ENCODE assay signal across 8 mouse cellular contexts in genomic region chr7:99537183-99537756, GRCm38 (mm10). TPM values are rescaled to one million over a fixed set of nuclear protein-coding genes. Genes with fewer than 3 reads are reported as not detected.
DNase-seq lines count a peak whose midpoint lies in the region; ATAC-seq and TF ChIP-seq lines count a peak whose summit lies in the region.

No protein-coding gene starts in this region.

- peak overlapping the region; percentile 73 for H3K4me3 ChIP-seq in heart, embryonic 11.5 days (ENCODE audit: low read depth, low read length)
- no peak overlapping the region; a peak in 1 of 4 replicates for H3K4me3 ChIP-seq in MEL (ENCODE audit: control insufficient read depth in 1 of 2, insufficient read depth in 1 of 2, low read depth in 2 of 2, low read length in 2 of 2)
- no peak overlapping the region for H3K4me3 ChIP-seq in heart, postnatal 0 days (ENCODE audit: low read depth, low read length)
- H3K4me3 ChIP-seq in liver, postnatal 0 days (ENCODE audit: low read depth, low read length) = peak overlapping the region; percentile 77

- H3K36me3 ChIP-seq in heart, embryonic 11.5 days (ENCODE audit: control insufficient read depth, insufficient read depth, low read length) = no peaks in the 10 kb centered on the region
- H3K36me3 ChIP-seq in MEL (ENCODE audit: control insufficient read depth in 1 of 2, insufficient read depth in 2 of 2, low read length in 2 of 2) = peaks cover 0 to 41% of the 10 kb centered on the region in 2 experiments; a peak in 2 of 4 replicates
- H3K36me3 ChIP-seq in heart, postnatal 0 days (replicated peaks; ENCODE audit: control insufficient read depth, insufficient read depth, low read length) = no peaks in the 10 kb centered on the region
- H3K36me3 ChIP-seq in liver, postnatal 0 days (replicated peaks; ENCODE audit: insufficient read depth, low read length) = no peaks in the 10 kb centered on the region

- no peak for TF ChIP-seq RAD21 in MEL (IDR thresholded peaks at IDR 0.05; ENCODE audit: low read depth, low read length)

- no peak for DNase-seq in heart, postnatal 4 days
- DNase-seq in MEL (ENCODE audit: low read depth, low spot score) = peak; percentile 41
- no peak for DNase-seq in heart, postnatal 0 days (ENCODE audit: low spot score)
- no peak for DNase-seq in liver, postnatal 0 days
- DNase-seq in frontal cortex, postnatal 14 days (ENCODE audit: low spot score in 2 of 2) = no peak
- no peak for DNase-seq in c-Kit-positive CD71-positive TER-119-positive erythroid progenitor cells, embryonic 14.5 days (ENCODE audit: low spot score)

- TF ChIP-seq EP300 in MEL (IDR thresholded peaks at IDR 0.05; ENCODE audit: low read depth in 1 of 2, low read length in 2 of 2) = no peak
- no peak for TF ChIP-seq EP300 in heart, postnatal 0 days (IDR thresholded peaks at IDR 0.05; ENCODE audit: low read depth)
- TF ChIP-seq EP300 in liver, postnatal 0 days (IDR thresholded peaks at IDR 0.05; ENCODE audit: low read depth) = no peak

- H3K9me3 ChIP-seq in heart, embryonic 11.5 days (replicated peaks; ENCODE audit: control insufficient read depth, low read length) = no peaks in the 10 kb centered on the region
- H3K9me3 ChIP-seq in MEL (replicated peaks; ENCODE audit: insufficient read depth, low read length) = no peaks in the 10 kb centered on the region
- H3K9me3 ChIP-seq in heart, postnatal 0 days (replicated peaks; ENCODE audit: control insufficient read depth, low read length) = no peaks in the 10 kb centered on the region
- no peaks in the 10 kb centered on the region for H3K9me3 ChIP-seq in liver, postnatal 0 days (ENCODE audit: low read length)

- peaks cover 45% of the 10 kb centered on the region for H3K79me2 ChIP-seq in MEL (ENCODE audit: control insufficient read depth, insufficient read depth, low read length, poor library complexity)

- no peak for TF ChIP-seq CTCF in MEL (IDR thresholded peaks at IDR 0.05 in 2 of 3, conservative IDR thresholded peaks at IDR 0.05 in 1 of 3; ENCODE audit: control insufficient read depth in 1 of 3, insufficient read depth in 1 of 3, low read depth in 2 of 3, low read length in 3 of 3, poor library complexity in 1 of 3, severe bottlenecking in 1 of 3)
- no peak for TF ChIP-seq CTCF in heart, postnatal 0 days (IDR thresholded peaks at IDR 0.05; ENCODE audit: low read depth)
- TF ChIP-seq CTCF in liver, postnatal 0 days (IDR thresholded peaks at IDR 0.05; ENCODE audit: low read depth) = no peak

- H3K27me3 ChIP-seq in heart, embryonic 11.5 days (ENCODE audit: control insufficient read depth, insufficient read depth, low read length) = no peaks in the 10 kb centered on the region
- H3K27me3 ChIP-seq in MEL (ENCODE audit: control insufficient read depth in 1 of 2, insufficient read depth in 2 of 2, low read length in 2 of 2) = no peaks in the 10 kb centered on the region
- H3K27me3 ChIP-seq in heart, postnatal 0 days (ENCODE audit: control insufficient read depth, insufficient read depth, low read length) = no peaks in the 10 kb centered on the region
- H3K27me3 ChIP-seq in liver, postnatal 0 days (ENCODE audit: insufficient read depth, low read length) = no peaks in the 10 kb centered on the region

- H3K27ac ChIP-seq in heart, embryonic 11.5 days (ENCODE audit: low read depth, low read length) = no peak overlapping the region
- no peak overlapping the region for H3K27ac ChIP-seq in MEL (ENCODE audit: control insufficient read depth, low read depth, low read length)
- H3K27ac ChIP-seq in heart, postnatal 0 days (ENCODE audit: low read depth) = 0 out of 2 replicates have a peak overlapping the region, but pooled peaks have one; percentile 15
- peak overlapping the region; percentile 89; the same call in 1 of the 2 replicates for H3K27ac ChIP-seq in liver, postnatal 0 days (ENCODE audit: low read depth)

- WGBS in heart, embryonic 11.5 days (ENCODE audit: insufficient replicate concordance) = 51% methylated on average over 5 of the region's 5 CpGs
- 71% methylated on average over 5 of the region's 5 CpGs for WGBS in heart, postnatal 0 days
- WGBS in liver, postnatal 0 days (ENCODE audit: insufficient replicate concordance) = 54% methylated on average over 5 of the region's 5 CpGs

- H3K4me1 ChIP-seq in heart, embryonic 11.5 days (ENCODE audit: control insufficient read depth, insufficient read depth, low read length) = peaks cover 52% of the 10 kb centered on the region
- H3K4me1 ChIP-seq in MEL (ENCODE audit: control insufficient read depth in 1 of 2, insufficient read depth in 2 of 2, low read length in 2 of 2) = peaks cover 12 to 52% of the 10 kb centered on the region in 2 experiments
- peaks cover 31% of the 10 kb centered on the region for H3K4me1 ChIP-seq in heart, postnatal 0 days (ENCODE audit: control insufficient read depth, insufficient read depth)
- H3K4me1 ChIP-seq in liver, postnatal 0 days (ENCODE audit: insufficient read depth) = peaks cover 60% of the 10 kb centered on the region

- H3K9ac ChIP-seq in heart, embryonic 11.5 days (ENCODE audit: low read depth, low read length) = peak overlapping the region; percentile 4; the same call in 1 of the 2 replicates
- peak overlapping the region; percentile 89 for H3K9ac ChIP-seq in MEL (ENCODE audit: control insufficient read depth, low read depth, low read length, poor library complexity, severe bottlenecking)
- H3K9ac ChIP-seq in heart, postnatal 0 days (replicated peaks; ENCODE audit: low read depth, low read length) = peak overlapping the region; percentile 20; the same call in 1 of the 2 replicates
- H3K9ac ChIP-seq in liver, postnatal 0 days (replicated peaks) = peak overlapping the region; percentile 16; the same call in 1 of the 2 replicates

- no peak for ATAC-seq in heart, embryonic 11.5 days (replicated peaks; ENCODE audit: insufficient number of reproducible peaks, low FRiP score, low TSS enrichment)
- no peak for ATAC-seq in heart, postnatal 0 days (ENCODE audit: insufficient read depth, low read depth)
- no peak for ATAC-seq in liver, postnatal 0 days
- no peak for ATAC-seq in activated CD4-positive, CD25-positive, alpha-beta regulatory T cell, adult 4 months

- no peak for TF ChIP-seq POLR2A in MEL (IDR thresholded peaks at IDR 0.05; ENCODE audit: control insufficient read depth in 1 of 2, insufficient read depth in 1 of 2, low read depth in 1 of 2, low read length in 2 of 2, poor library complexity in 1 of 2)

- H3K4me2 ChIP-seq in heart, embryonic 11.5 days = peak overlapping the region; percentile 93
- H3K4me2 ChIP-seq in heart, postnatal 0 days (ENCODE audit: low read depth, low read length) = peak overlapping the region; percentile 79
- H3K4me2 ChIP-seq in liver, postnatal 0 days (ENCODE audit: low read depth, low read length) = peak overlapping the region; percentile 97

TF ChIP-seq in MEL, 35 proteins besides CTCF, POLR2A, EP300 and RAD21:
- TF ChIP-seq TCF12 (IDR thresholded peaks at IDR 0.05; ENCODE audit: low read depth, low read length) (no peak), TBP (IDR thresholded peaks at IDR 0.05; ENCODE audit: low read depth, low read length) (no peak), MAX (IDR thresholded peaks at IDR 0.05; ENCODE audit: low read length) (no peak), UBTF (IDR thresholded peaks at IDR 0.05; ENCODE audit: borderline replicate concordance, insufficient read depth, low read depth, low read length) (no peak), BHLHE40 (IDR thresholded peaks at IDR 0.05; ENCODE audit: borderline replicate concordance, low read depth, low read length) (no peak), MAFK (IDR thresholded peaks at IDR 0.05; ENCODE audit: borderline replicate concordance, low read depth, low read length) (no peak), ZNF384 (IDR thresholded peaks at IDR 0.05; ENCODE audit: low read depth, low read length) (no peak), USF2 (IDR thresholded peaks at IDR 0.05; ENCODE audit: borderline replicate concordance in 1 of 2, insufficient read depth in 1 of 2, low read depth in 1 of 2, low read length in 2 of 2) (no peak), ZKSCAN1 (IDR thresholded peaks at IDR 0.05; ENCODE audit: low read depth, low read length) (no peak), SIN3A (IDR thresholded peaks at IDR 0.05; ENCODE audit: low read length) (no peak), MXI1 (IDR thresholded peaks at IDR 0.05; ENCODE audit: low read depth, low read length) (no peak), JUND (IDR thresholded peaks at IDR 0.05; ENCODE audit: low read depth, low read length) (no peak), NRF1 (IDR thresholded peaks at IDR 0.05; ENCODE audit: insufficient read depth, low read depth, low read length, poor library complexity, severe bottlenecking) (no peak)
TF ChIP-seq in MEL: peak in this region for 0.

RNA-seq across cellular contexts. Expression of gene Arrb1, which starts 2.0 kb away (rescaled TPM):
- 4.9 and 5.3 TPM in 2 replicates for polyA plus RNA-seq in heart, embryonic 11.5 days (2014; fragmentation: Nextera tagmentation; extraction: Ambion mirVana)
- total RNA-seq in heart, postnatal 4 days (2021) = 10 to 100 TPM; 31.0 to 32.5 TPM
- 44.3 and 62.7 TPM in 2 replicates for total RNA-seq in MEL (2012; rRNA removed)
- 10 to 100 TPM; 27.0 to 67.7 TPM for polyA plus RNA-seq in MEL (2012; ENCODE audit: insufficient read depth in 1 of 2, insufficient read length in 2 of 2, low read depth in 1 of 2, low replicate concordance in 2 of 2, missing spikeins in 1 of 2)
- total RNA-seq in heart, postnatal 0 days (2014; rRNA removed; ENCODE audit: low replicate concordance) = 23.8 and 36.8 TPM in 2 replicates
- 3.3 and 3.5 TPM in 2 replicates for polyA plus RNA-seq in heart, postnatal 0 days (2015; fragmentation: Nextera tagmentation; extraction: Ambion mirVana)
- polyA plus RNA-seq in liver, postnatal 0 days (2015; fragmentation: Nextera tagmentation; extraction: Ambion mirVana) = 20.1 and 21.8 TPM in 2 replicates
- 10 to 100 TPM in 1 of 2 experiments, 1 to 10 TPM in 1; 8.3 to 12.0 TPM for polyA plus RNA-seq in activated CD4-positive, CD25-positive, alpha-beta regulatory T cell, adult 4 months (2017; shearing (Covaris generic))

RNA-seq across cellular contexts. Expression of gene Rps3, which starts 53.7 kb away (rescaled TPM):
- polyA plus RNA-seq in heart, embryonic 11.5 days (2014; fragmentation: Nextera tagmentation; extraction: Ambion mirVana) = 591 and 608 TPM in 2 replicates
- 100 to 1,000 TPM; 440 to 487 TPM for total RNA-seq in heart, postnatal 4 days (2021)
- total RNA-seq in MEL (2012; rRNA removed) = 2,066 and 2,287 TPM in 2 replicates
- polyA plus RNA-seq in MEL (2012; ENCODE audit: insufficient read depth in 1 of 2, insufficient read length in 2 of 2, low read depth in 1 of 2, low replicate concordance in 2 of 2, missing spikeins in 1 of 2) = 1,000 to 10,000 TPM in 1 of 2 experiments, 100 to 1,000 TPM in 1; 157 to 1,899 TPM
- total RNA-seq in heart, postnatal 0 days (2014; rRNA removed; ENCODE audit: low replicate concordance) = 804 and 987 TPM in 2 replicates
- polyA plus RNA-seq in heart, postnatal 0 days (2015; fragmentation: Nextera tagmentation; extraction: Ambion mirVana) = 439 and 463 TPM in 2 replicates
- 472 TPM in 2 replicates for polyA plus RNA-seq in liver, postnatal 0 days (2015; fragmentation: Nextera tagmentation; extraction: Ambion mirVana)
- polyA plus RNA-seq in activated CD4-positive, CD25-positive, alpha-beta regulatory T cell, adult 4 months (2017; shearing (Covaris generic)) = 1,000 to 10,000 TPM; 2,602 to 3,921 TPM

Comparison
In these comparisons a context has a peak if more than half of its experiments do, and no peak if none do; other contexts are left out.
1. H3K27ac ChIP-seq: peak in heart, postnatal 0 days (single experiment) and liver, postnatal 0 days (single experiment); none in heart, embryonic 11.5 days (single experiment) and MEL (single experiment).
2. H3K4me3 ChIP-seq: peak in heart, embryonic 11.5 days (single experiment) and liver, postnatal 0 days (single experiment); none in MEL (0 of 2) and heart, postnatal 0 days (single experiment).
3. H3K9ac ChIP-seq: peak in every context shown above with its lines; median percentile 89 in MEL; 20 in heart, postnatal 0 days; 16 in liver, postnatal 0 days; 4 in heart, embryonic 11.5 days.
4. Peak in every context shown above with its lines, with median percentiles within 50 percentile points of each other: H3K4me2 ChIP-seq.